Mouse (Mus musculus) heart, embryonic 10.5 days (tissue): ENCODE results near the gene Ssbp3. TPM values are rescaled to one million over a fixed set of nuclear protein-coding genes. Genes with fewer than 3 reads are reported as not detected.
A peak's percentile ranks its signal among the peaks of the same experiment; 100 is the strongest.

Source experiments
- DNase-seq: peaks from one replicate; pipeline ENCODE4 v3.0.0-alpha.2; 2017; ENCODE audit warnings: low spot score
- H3K27ac ChIP-seq: fragments of 300-500 bp; sonication (generic); 2 replicates; pipeline ENCODE4 v1.5.1; 2016; ENCODE audit warnings: mild to moderate bottlenecking
- H3K27me3 ChIP-seq: fragments of 300-500 bp; sonication (generic); 2 replicates; pipeline ENCODE4 v1.6.1; 2016; ENCODE audit warnings: mild to moderate bottlenecking; ENCODE audit not compliant: poor library complexity, insufficient read depth, severe bottlenecking
- H3K36me3 ChIP-seq: fragments of 300-500 bp; sonication (generic); 2 replicates; pipeline ENCODE4 v1.6.1; 2016; ENCODE audit warnings: mild to moderate bottlenecking, moderate library complexity
- H3K4me1 ChIP-seq: fragments of 300-500 bp; sonication (generic); 2 replicates; pipeline ENCODE4 v1.6.1; 2016; ENCODE audit warnings: mild to moderate bottlenecking
- H3K4me3 ChIP-seq: fragments of 300-500 bp; sonication (generic); 2 replicates; pipeline ENCODE4 v1.5.1; 2016; ENCODE audit warnings: mild to moderate bottlenecking, moderate library complexity
- H3K9me3 ChIP-seq: fragments of 300-500 bp; sonication (generic); 2 replicates; pipeline ENCODE4 v1.6.1; 2016; ENCODE audit warnings: mild to moderate bottlenecking, moderate library complexity
- WGBS: fragments of 180-500 bp; shearing (Covaris S2); methylation state at CpG from one replicate; pipeline ENCODE4 v1.1.7; 2016; 5-methylcytosine and 5-hydroxymethylcytosine counted together
- polyA plus RNA-seq: library from polyadenylated mRNA; unstranded; fragments of >200 nt; fragmentation: Nextera tagmentation; extraction: Ambion mirVana; gene quantifications from 2 replicates; pipeline ENCODE4 v1.2.1, GENCODE M21; 2016

The Ssbp3 gene
- polyA plus RNA-seq, 1 experiment from 2014 or later, result 139 TPM

- WGBS, result 96% methylated on average over 5 of the region's 5 CpGs
- Histone ChIP-seq H3K27ac (no peak overlapping the region), H3K4me1 (no peaks in the 10 kb centered on the region), H3K36me3 (peaks cover 61% of the 10 kb centered on the region), H3K9me3 (no peaks in the 10 kb centered on the region), H3K4me3 (no peak overlapping the region), H3K27me3 (no peaks in the 10 kb centered on the region)
- no peak for DNase-seq
Measured at GRCm38 (mm10) chr4:107047806-107048205, 137.3 kb downstream of the Ssbp3 start.

DNA sequence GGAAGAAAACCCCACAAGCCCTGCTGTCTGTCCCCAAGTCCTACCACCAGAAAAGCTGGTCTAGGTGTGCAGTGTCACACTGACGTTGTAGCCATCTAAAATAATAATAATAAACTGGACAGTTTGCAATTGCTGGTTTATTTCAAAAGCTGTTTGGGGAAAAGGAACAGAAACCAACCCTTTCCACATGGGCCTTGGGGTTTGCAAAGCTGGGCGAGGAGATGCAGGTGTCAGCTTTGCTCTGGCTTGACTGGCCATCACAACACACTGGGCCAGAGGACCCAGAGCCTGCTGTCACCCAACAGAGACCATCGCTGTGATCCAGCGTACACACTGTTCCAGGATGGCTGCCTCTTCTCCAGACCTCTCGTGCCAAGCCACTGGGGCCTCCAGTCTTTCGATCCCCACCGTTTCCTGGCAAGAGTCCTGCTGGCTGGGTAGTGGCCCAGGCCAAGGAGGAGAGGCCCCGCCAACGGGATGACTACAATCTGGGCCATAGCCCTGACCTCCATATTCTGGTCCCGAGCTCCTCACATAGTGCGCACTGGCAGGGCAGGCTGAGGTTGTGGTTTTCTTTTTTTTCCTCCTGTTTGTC is 138.2 kb downstream of the Ssbp3 start:
- no peak overlapping the region for H3K4me3 ChIP-seq
- H3K27me3 ChIP-seq, result no peaks in the 10 kb centered on the region
- WGBS, result 91% methylated on average over 11 of the region's 11 CpGs
- no peak overlapping the region for H3K27ac ChIP-seq
- no peaks in the 10 kb centered on the region for H3K9me3 ChIP-seq
- DNase-seq, result no peak
- H3K36me3 ChIP-seq, result peaks cover 56% of the 10 kb centered on the region
- H3K4me1 ChIP-seq, result no peaks in the 10 kb centered on the region

DNA sequence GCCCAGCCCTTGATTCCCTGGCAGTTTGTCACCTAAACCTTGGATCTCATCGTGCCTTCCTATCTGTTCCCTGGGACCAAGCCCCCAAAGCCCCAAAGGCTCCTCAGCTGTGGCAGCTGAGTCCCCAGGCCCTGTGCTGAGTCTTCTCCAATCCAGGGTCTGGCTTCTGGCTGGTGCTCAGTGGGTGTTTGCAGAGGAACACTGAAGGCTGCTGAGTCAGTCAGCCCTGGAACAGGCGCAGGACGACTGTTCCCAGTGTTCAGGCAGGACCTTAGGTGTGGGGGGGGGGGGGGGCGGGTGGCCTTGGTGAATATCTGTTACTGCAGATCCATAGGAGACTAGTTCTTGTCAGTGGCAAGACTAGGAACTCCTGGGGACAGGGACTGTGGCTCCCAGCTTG is 141.4 kb downstream of the Ssbp3 start:
- H3K4me1 ChIP-seq, result no peaks in the 10 kb centered on the region
- H3K27me3 ChIP-seq, result no peaks in the 10 kb centered on the region
- no peak overlapping the region for H3K27ac ChIP-seq
- H3K4me3 ChIP-seq, result no peak overlapping the region
- H3K9me3 ChIP-seq, result no peaks in the 10 kb centered on the region
- peaks cover 45% of the 10 kb centered on the region for H3K36me3 ChIP-seq
- 44% methylated on average over 4 of the region's 4 CpGs for WGBS
- no peak for DNase-seq

GRCm38 (mm10) chr4:107052962-107053553 is 142.6 kb downstream of the Ssbp3 start:
- Histone ChIP-seq H3K36me3 (peaks cover 45% of the 10 kb centered on the region), H3K4me1 (no peaks in the 10 kb centered on the region), H3K4me3 (no peak overlapping the region), H3K27me3 (no peaks in the 10 kb centered on the region), H3K9me3 (no peaks in the 10 kb centered on the region), H3K27ac (no peak overlapping the region)
- 52% methylated on average over 5 of the region's 5 CpGs for WGBS
- DNase-seq, result no peak

DNA sequence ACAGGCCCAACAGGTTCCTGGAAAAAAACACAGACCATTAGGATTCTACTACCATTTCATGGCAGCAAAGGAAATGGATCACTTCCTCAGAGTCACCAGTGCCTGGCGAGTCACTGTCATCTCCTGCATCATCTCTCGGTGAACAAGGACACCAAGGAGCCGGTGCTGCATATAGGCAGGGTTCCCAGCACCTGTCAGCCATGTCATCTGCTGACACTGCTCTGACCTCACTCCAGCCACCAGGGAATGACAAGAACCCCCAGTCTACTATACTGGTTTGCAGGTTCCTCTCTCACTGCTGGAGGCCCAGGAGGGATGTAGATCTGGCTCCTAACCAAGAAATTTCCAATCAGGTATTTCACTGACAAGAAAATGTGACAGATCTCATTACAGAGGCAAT is 145.6 kb downstream of the Ssbp3 start:
- Histone ChIP-seq H3K9me3 (no peaks in the 10 kb centered on the region), H3K27ac (no peak overlapping the region), H3K36me3 (peaks cover 62% of the 10 kb centered on the region), H3K27me3 (no peaks in the 10 kb centered on the region), H3K4me1 (no peaks in the 10 kb centered on the region), H3K4me3 (no peak overlapping the region)
- 68% methylated on average over 3 of the region's 3 CpGs for WGBS
- DNase-seq, result no peak

GRCm38 (mm10) chr4:107058346-107058745 is 147.8 kb downstream of the Ssbp3 start:
- H3K4me3 ChIP-seq, result no peak overlapping the region
- no peak overlapping the region for H3K27ac ChIP-seq

DNA sequence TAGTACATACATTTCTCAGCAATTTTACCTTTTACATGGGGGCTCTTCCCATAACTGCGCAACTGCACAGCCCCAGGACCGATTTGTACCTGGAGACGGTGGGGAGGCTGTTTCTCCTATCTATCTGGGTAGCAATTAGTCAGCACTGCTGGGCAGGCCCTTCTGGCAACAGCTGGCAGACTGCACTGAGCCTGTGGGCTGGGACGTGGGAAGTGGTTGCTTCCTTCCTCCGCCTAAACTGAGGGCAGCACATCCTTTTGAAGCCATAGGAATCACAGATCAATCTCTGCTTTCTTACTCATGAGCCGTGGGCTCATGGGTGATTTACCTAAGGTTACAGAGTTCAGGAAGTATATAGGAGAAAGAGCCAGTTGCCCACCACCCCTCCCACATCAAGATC is 148.3 kb downstream of the Ssbp3 start:
- no peaks in the 10 kb centered on the region for H3K27me3 ChIP-seq
- H3K4me1 ChIP-seq, result no peaks in the 10 kb centered on the region
- H3K4me3 ChIP-seq, result no peak overlapping the region
- no peak overlapping the region for H3K27ac ChIP-seq
- WGBS, result 85% methylated on average over 6 of the region's 6 CpGs
- H3K9me3 ChIP-seq, result no peaks in the 10 kb centered on the region
- no peak for DNase-seq
- peaks cover 86% of the 10 kb centered on the region for H3K36me3 ChIP-seq

More at GRCm38 (mm10) chr4:107058346-107058745, 147.8 kb downstream of the Ssbp3 start:
- WGBS, result 83% methylated on average over 5 of the region's 5 CpGs
- no peak for DNase-seq
- no peaks in the 10 kb centered on the region for H3K9me3 ChIP-seq
- H3K4me1 ChIP-seq, result no peaks in the 10 kb centered on the region
- no peaks in the 10 kb centered on the region for H3K27me3 ChIP-seq
- H3K36me3 ChIP-seq, result peaks cover 81% of the 10 kb centered on the region

DNA sequence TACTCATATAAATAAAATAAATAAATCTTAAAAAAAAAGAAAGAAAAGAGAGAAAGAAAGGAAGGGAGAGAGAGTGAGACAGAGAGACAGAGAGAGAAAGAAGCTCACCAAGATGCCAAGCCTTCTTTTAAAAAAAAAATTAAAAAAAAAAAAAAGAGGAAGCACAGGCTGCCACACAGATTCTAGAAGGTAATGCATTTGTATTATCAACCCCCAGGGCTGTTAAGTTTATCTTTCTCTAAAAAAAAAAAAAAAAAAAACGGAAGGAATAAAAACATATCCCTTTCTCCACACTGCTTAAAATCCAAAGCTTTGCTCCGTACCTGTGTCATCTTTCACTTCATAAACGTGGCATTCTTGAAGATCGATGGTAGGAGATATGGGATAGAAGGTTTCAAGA is 151.1 kb downstream of the Ssbp3 start:
- WGBS, result 84% methylated on average over 4 of the region's 4 CpGs
- peaks cover 9% of the 10 kb centered on the region; the same call in 1 of the 2 replicates for H3K4me1 ChIP-seq

DNA sequence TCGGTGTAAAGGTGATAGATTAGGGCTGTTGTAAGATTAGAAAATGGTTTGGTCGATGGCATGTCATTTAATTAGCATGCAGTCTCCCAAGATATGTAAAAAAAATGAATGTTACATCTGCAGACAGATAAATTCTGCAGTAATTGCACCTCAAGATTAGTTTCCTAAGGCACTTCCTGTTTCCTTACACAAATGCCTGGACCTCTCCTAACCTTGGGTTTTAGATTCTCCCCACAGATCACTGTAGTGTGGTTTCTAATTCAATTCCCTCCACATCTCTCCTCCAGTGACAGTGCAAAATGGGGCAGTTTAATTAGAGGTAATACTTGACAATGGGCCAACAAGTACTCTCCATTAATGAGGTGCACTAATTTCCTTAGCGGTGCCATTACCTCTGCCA is 152.7 kb downstream of the Ssbp3 start:
- 88% methylated on average over 3 of the region's 3 CpGs for WGBS
- Histone ChIP-seq H3K4me1 (peaks cover 18% of the 10 kb centered on the region), H3K27me3 (peaks cover 4% of the 10 kb centered on the region), H3K27ac (no peak overlapping the region), H3K9me3 (no peaks in the 10 kb centered on the region), H3K36me3 (peaks cover 60% of the 10 kb centered on the region), H3K4me3 (no peak overlapping the region)
- no peak for DNase-seq

More for the DNA sequence above, 151.1 kb downstream of the Ssbp3 start:
- DNase-seq, result no peak
- H3K9me3 ChIP-seq, result no peaks in the 10 kb centered on the region
- peaks cover 77% of the 10 kb centered on the region for H3K36me3 ChIP-seq
- H3K4me3 ChIP-seq, result no peak overlapping the region
- no peaks in the 10 kb centered on the region; the same call in 1 of the 2 replicates for H3K27me3 ChIP-seq
- H3K27ac ChIP-seq, result no peak overlapping the region

GRCm38 (mm10) chr4:107064394-107065098 is 154.0 kb downstream of the Ssbp3 start:
- DNase-seq, result no peak
- Histone ChIP-seq H3K9me3 (no peaks in the 10 kb centered on the region), H3K27ac (no peak overlapping the region), H3K4me1 (peaks cover 18% of the 10 kb centered on the region), H3K36me3 (peaks cover 48% of the 10 kb centered on the region), H3K27me3 (peaks cover 11% of the 10 kb centered on the region), H3K4me3 (no peak overlapping the region)
- WGBS, result 82% methylated on average over 5 of the region's 5 CpGs

DNA sequence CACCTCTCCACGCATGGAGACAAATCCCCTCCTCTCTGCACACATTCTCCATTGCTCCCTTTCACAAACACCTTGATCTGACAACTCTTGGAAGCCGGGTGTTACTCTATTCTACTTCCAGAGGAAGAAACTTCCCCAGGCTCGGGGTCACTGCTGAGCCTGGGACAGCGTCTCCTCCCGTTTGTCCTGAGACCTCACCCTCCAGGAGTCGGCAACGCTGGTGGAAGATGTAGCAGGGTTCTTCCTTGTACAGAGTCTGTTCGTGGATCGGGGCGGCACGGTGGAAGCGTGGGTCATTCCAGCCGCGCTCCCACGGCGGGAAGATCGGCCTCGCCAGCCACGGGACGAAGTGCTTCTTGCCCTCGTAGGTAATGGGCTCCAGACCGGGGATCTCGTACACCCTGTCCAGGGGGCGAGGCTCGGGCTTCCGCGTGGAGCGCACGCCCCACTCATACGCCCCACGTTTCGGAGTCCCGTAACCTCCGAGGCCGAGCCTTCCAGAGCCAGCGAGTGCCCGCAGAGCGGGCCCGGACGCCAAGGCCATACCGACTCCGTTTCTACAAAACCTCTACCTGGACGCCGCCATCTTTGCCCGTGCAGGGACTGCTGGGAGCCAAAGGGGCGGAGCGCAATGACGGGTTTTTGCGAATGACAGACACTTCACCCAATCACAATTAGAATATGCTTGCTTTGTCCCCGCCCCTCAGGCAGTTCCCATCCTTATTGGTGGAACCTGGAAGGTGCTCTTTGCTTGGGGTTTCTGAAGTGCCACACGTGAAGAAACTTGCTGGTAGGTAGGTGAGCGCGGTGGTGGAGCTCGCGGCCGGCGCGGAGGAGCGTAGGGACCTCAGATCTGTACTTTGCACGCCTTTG is 156.0 kb downstream of the Ssbp3 start, which contains the start of the genes Mrpl37 and Cyb5rl:
Mrpl37 (minus strand) TSS at position 617 of the 873 bp plus-strand sequence.
Cyb5rl (plus strand) TSS at position 737 of the 873 bp plus-strand sequence.
- H3K36me3 ChIP-seq, result peaks cover 30% of the 10 kb centered on the region
- H3K9me3 ChIP-seq, result no peaks in the 10 kb centered on the region
- peak; percentile 98 for DNase-seq
- peak within 1 kb of the TSS; percentile 95 for H3K27ac ChIP-seq
- under 1% methylated on average over 60 of the region's 60 CpGs for WGBS
- H3K4me1 ChIP-seq, result peaks cover 18% of the 10 kb centered on the region
- peaks cover 18% of the 10 kb centered on the region for H3K27me3 ChIP-seq
- peak within 1 kb of the TSS; percentile 93 for H3K4me3 ChIP-seq

- peak overlapping the region; percentile 95 for H3K27ac ChIP-seq
- H3K4me1 ChIP-seq, result peaks cover 18% of the 10 kb centered on the region
- DNase-seq, result no peak
- peaks cover 25% of the 10 kb centered on the region for H3K27me3 ChIP-seq
- H3K36me3 ChIP-seq, result peaks cover 23% of the 10 kb centered on the region
- H3K9me3 ChIP-seq, result no peaks in the 10 kb centered on the region
- 4% methylated on average over 33 of the region's 33 CpGs for WGBS
- H3K4me3 ChIP-seq, result peak overlapping the region; percentile 93
Measured at GRCm38 (mm10) chr4:107067151-107067840, 156.8 kb downstream of the Ssbp3 start.
